ENCODE assay signal across 9 mouse cellular contexts in genomic region chr3:37414413-37414960, GRCm38 (mm10). TPM values are rescaled to one million over a fixed set of nuclear protein-coding genes. Genes with fewer than 3 reads are reported as not detected.
DNase-seq lines count a peak whose midpoint lies in the region; ATAC-seq and TF ChIP-seq lines count a peak whose summit lies in the region.
"Had no signal": no experiment of that assay in that cellular context is flagged by ENCODE, and none has a peak within 500 bp of the region (broad histone marks: within the 10 kb centered on the region; RNA-seq: fewer than 3 reads in every experiment).

No protein-coding gene starts in this region.

- WGBS in lung, postnatal 0 days, result 49% methylated on average over 14 of the region's 14 CpGs

- H3K4me1 ChIP-seq in lung, postnatal 0 days (ENCODE audit: insufficient read depth, low read depth, low read length), result peaks cover 2% of the 10 kb centered on the region; the same call in 1 of the 2 replicates

- H3K9me3 ChIP-seq in lung, postnatal 0 days (ENCODE audit: low read length), result no peaks in the 10 kb centered on the region
- H3K9me3 ChIP-seq: limb, embryonic 12.5 days had no signal

- TF ChIP-seq EP300 in lung, postnatal 0 days (IDR thresholded peaks at IDR 0.05), result no peak

- no peak overlapping the region for H3K4me3 ChIP-seq in lung, postnatal 0 days (ENCODE audit: low read depth, low read length)
- H3K4me3 ChIP-seq: limb, embryonic 12.5 days had no signal

- H3K27me3 ChIP-seq in lung, postnatal 0 days (replicated peaks; ENCODE audit: insufficient read depth, low read length), result no peaks in the 10 kb centered on the region
- H3K27me3 ChIP-seq: limb, embryonic 12.5 days had no signal

- ATAC-seq in lung, postnatal 0 days, result peak; percentile 12; the same call in 1 of the 2 replicates
- ATAC-seq in erythroblast, adult 5-6 weeks (replicated peaks; ENCODE audit: low FRiP score, poor library complexity, severe bottlenecking), result no peak

- peak; percentile 88 for TF ChIP-seq CTCF in lung, postnatal 0 days (IDR thresholded peaks at IDR 0.05)

- no peak overlapping the region for H3K9ac ChIP-seq in lung, postnatal 0 days (replicated peaks; ENCODE audit: low read depth)
- H3K9ac ChIP-seq: limb, embryonic 12.5 days had no signal

- peak; percentile 86 for DNase-seq in CD4-positive, CD25-positive, alpha-beta regulatory T cell, adult 2 months (ENCODE audit: low read depth, low spot score)
- DNase-seq in MN1 (ENCODE audit: low spot score), result peak; percentile 77
- DNase-seq in cerebellum, adult 9-10 months, result peak; percentile 70
- peak; percentile 57 for DNase-seq in gastrocnemius, postnatal 25 days
- peak; percentile 57 to 91 for DNase-seq in layer of hippocampus, adult 18-20 months (ENCODE audit: low spot score in 2 of 2)
- peak; percentile 91 for DNase-seq in lung, postnatal 0 days (ENCODE audit: low spot score)
- peak; percentile 74 for DNase-seq in skeletal muscle tissue, adult 2 months (ENCODE audit: low read depth, low spot score)

- H3K4me2 ChIP-seq in lung, postnatal 0 days (replicated peaks; ENCODE audit: low read depth, low read length), result no peak overlapping the region
- H3K4me2 ChIP-seq: limb, embryonic 12.5 days had no signal

- H3K27ac ChIP-seq in lung, postnatal 0 days (ENCODE audit: low read length), result no peak overlapping the region
- H3K27ac ChIP-seq: limb, embryonic 12.5 days had no signal

- H3K36me3 ChIP-seq in lung, postnatal 0 days (ENCODE audit: insufficient read depth, low read length), result no peaks in the 10 kb centered on the region

RNA-seq across cellular contexts. Expression of gene Spata5, which starts 5.2 kb away (rescaled TPM):
- 10 to 100 TPM in 1 of 2 experiments, 1 to 10 TPM in 1; 7.7 to 10.0 TPM for total RNA-seq in gastrocnemius, postnatal 25 days (2021)
- total RNA-seq in layer of hippocampus, adult 18-20 months (2021), result 10 to 100 TPM; 26.8 to 31.0 TPM
- 13.1 and 17.2 TPM in 2 replicates for polyA plus RNA-seq in lung, postnatal 0 days (2015; fragmentation: Nextera tagmentation; extraction: Ambion mirVana)
- 1.0 and 2.5 TPM in 2 replicates for total RNA-seq in erythroblast, adult 5-6 weeks (2015; ENCODE audit: low replicate concordance)
- 22.2 and 23.6 TPM in 2 replicates for total RNA-seq in erythroblast, adult 5-6 weeks (2017; ENCODE audit: low replicate concordance)

RNA-seq across cellular contexts. Expression of gene Nudt6, which starts 5.5 kb away (rescaled TPM):
- total RNA-seq in gastrocnemius, postnatal 25 days (2021), result 10 to 100 TPM; 23.7 to 24.3 TPM
- 1 to 10 TPM; 4.7 to 7.1 TPM for total RNA-seq in layer of hippocampus, adult 18-20 months (2021)
- polyA plus RNA-seq in lung, postnatal 0 days (2015; fragmentation: Nextera tagmentation; extraction: Ambion mirVana), result 7.3 and 8.8 TPM in 2 replicates
- 1.3 TPM in 1 of 2 replicates, not detected in the other for total RNA-seq in erythroblast, adult 5-6 weeks (2015; ENCODE audit: low replicate concordance)
- 1.5 and 7.5 TPM in 2 replicates for total RNA-seq in erythroblast, adult 5-6 weeks (2017; ENCODE audit: low replicate concordance)
